Mouse (Mus musculus) urinary bladder, adult 2 months (tissue): ENCODE measurements around the gene Gm5624. TPM values are rescaled to one million over a fixed set of nuclear protein-coding genes. Genes with fewer than 3 reads are reported as not detected.
"Not testable (repeated sequence)": the region's sequence is repeated elsewhere in the genome, so short reads cannot be mapped to it uniquely, and the experiment has no call there.

Experiments
- DNase-seq: peaks from one replicate; pipeline ENCODE4 v3.0.0; 2022; ENCODE audit warnings: low spot score
- polyA plus RNA-seq: library from polyadenylated mRNA; depleted of rRNA; stranded (reverse); fragments of >200 nt; gene quantifications from 2 replicates; pipeline ENCODE4 v1.2.3, GENCODE M21; 2012; rRNA removed

Gene Gm5624
- not detected in 2 replicates for polyA plus RNA-seq

- DNase-seq = not testable (repeated sequence)
These were observed at the start of gene Gm5624 for GRCm38 (mm10) chr14:44627737-44628136. Gm5624 (minus strand) TSS chr14:44627938.

- not testable (repeated sequence) for DNase-seq
These were observed 36.0 kb downstream of the Gm5624 start for GRCm38 (mm10) chr14:44591765-44592164.

DNA sequence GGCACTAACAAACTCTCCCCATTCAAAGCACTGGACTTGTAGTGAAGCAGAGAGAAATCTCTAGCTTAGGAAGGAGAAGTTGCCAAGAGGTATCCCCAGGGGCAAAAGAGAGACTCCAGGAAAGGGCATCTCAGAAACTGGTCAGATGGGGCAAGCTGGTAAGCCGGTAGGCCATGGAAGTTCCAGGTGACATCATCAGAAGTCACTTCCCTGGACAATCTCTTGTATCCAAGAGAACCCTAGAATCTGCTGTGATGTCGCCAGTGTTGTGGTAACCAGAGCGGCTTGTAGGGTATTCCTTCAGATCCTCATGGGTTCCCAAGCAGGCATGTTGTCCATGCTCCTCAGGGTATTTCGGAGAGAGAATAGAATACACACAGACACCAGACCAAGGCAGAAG, 44.9 kb downstream of the Gm5624 start, which contains the start of gene Gm8247:
TSS of gene Gm8247 (plus strand) at position 301 of the 400 bp plus-strand sequence.
- DNase-seq = not testable (repeated sequence)

GRCm38 (mm10) chr14:44547961-44548360, 79.8 kb downstream of the Gm5624 start:
- DNase-seq = not testable (repeated sequence)

DNA sequence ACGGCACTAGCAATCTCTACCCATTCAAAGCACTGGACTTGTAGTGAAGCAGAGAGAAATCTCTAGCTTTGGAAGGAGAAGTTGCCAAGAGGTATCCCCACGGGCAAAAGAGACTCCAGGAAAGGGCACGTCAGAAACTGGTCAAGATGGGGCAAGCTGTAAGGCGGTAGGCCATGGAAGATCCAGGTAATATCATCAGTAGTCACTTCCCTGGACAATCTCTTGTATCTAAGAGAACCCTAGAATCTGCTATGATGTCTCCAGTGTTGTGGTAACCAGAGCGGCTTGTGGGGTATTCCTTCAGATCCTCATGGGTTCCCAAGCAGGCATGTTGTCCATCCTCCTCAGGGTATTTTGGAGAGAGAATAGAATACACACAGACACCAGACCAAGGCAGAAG, 109.8 kb downstream of the Gm5624 start, which contains the start of gene Gm17093:
TSS of gene Gm17093 (plus strand) at position 301 of the 400 bp plus-strand sequence.
- DNase-seq = not testable (repeated sequence)

Other genes with a start within 250 kb of the Gm5624 start
- not detected in 2 replicates for gene Gm3371, start 217.2 kb downstream of the Gm5624 start, polyA plus RNA-seq
- gene Gm8232, start 194.3 kb downstream of the Gm5624 start, polyA plus RNA-seq = not detected in 2 replicates
- gene BC061237, start 135.5 kb downstream of the Gm5624 start, polyA plus RNA-seq = not detected in 2 replicates
- not detected in 2 replicates for gene Gm17093, start 109.7 kb downstream of the Gm5624 start, polyA plus RNA-seq
- gene Gm8247, start 44.8 kb downstream of the Gm5624 start, polyA plus RNA-seq = not detected in 2 replicates
- not detected in 2 replicates for gene Gm8257, start 78.5 kb upstream of the Gm5624 start, polyA plus RNA-seq
- gene Gm8267, start 122.4 kb upstream of the Gm5624 start, polyA plus RNA-seq = not detected in 2 replicates
- gene Ptgdr, start 231.4 kb upstream of the Gm5624 start, polyA plus RNA-seq = 0.07 TPM in 2 replicates